Mouse (Mus musculus) forebrain, embryonic 14.5 days (tissue): ENCODE data around the gene Pls1. TPM values are rescaled to one million over a fixed set of nuclear protein-coding genes. Genes with fewer than 3 reads are reported as not detected.

Source experiments
- ATAC-seq: fragments of 200-750 bp; cut with Nextera tagmentation; 2 replicates; pipeline ENCODE4 v1.8.0; 2017; ENCODE audit warnings: mild to moderate bottlenecking, moderate library complexity
- DNase-seq: peaks from one replicate; pipeline ENCODE4 v3.0.0-alpha.2; 2015; ENCODE audit warnings: low spot score
- H3K27ac ChIP-seq: fragments of 300-500 bp; sonication (generic); 2 replicates; pipeline ENCODE4 v1.5.1; 2014; ENCODE audit warnings: low read depth, mild to moderate bottlenecking, control low read depth, low read length, moderate library complexity
- H3K27me3 ChIP-seq: fragments of 300-500 bp; sonication (generic); replicated peaks from 2 replicates; pipeline ENCODE4 v1.6.1; 2014; ENCODE audit warnings: low read length, control low read depth, mixed read lengths; ENCODE audit not compliant: control insufficient read depth, insufficient read depth
- H3K36me3 ChIP-seq: fragments of 300-500 bp; sonication (generic); 2 replicates; pipeline ENCODE4 v1.6.1; 2014; ENCODE audit warnings: low read length, control low read depth; ENCODE audit not compliant: control insufficient read depth, insufficient read depth
- H3K4me1 ChIP-seq: fragments of 300-500 bp; sonication (generic); 2 replicates; pipeline ENCODE4 v1.6.1; 2014; ENCODE audit warnings: antibody characterized with exemption, low read length, control low read depth; ENCODE audit not compliant: control insufficient read depth, insufficient read depth
- H3K4me2 ChIP-seq: fragments of 300-500 bp; sonication (generic); 2 replicates; pipeline ENCODE4 v1.6.1; 2014; ENCODE audit warnings: mild to moderate bottlenecking, control low read depth, low read length
- H3K4me3 ChIP-seq: fragments of 300-500 bp; sonication (generic); 2 replicates; pipeline ENCODE4 v1.5.1; 2014; ENCODE audit warnings: low read depth, low read length, control low read depth
- H3K9ac ChIP-seq: fragments of 300-500 bp; sonication (generic); 2 replicates; pipeline ENCODE4 v1.6.1; 2014; ENCODE audit warnings: mild to moderate bottlenecking, low read length, control low read depth, moderate library complexity
- H3K9me3 ChIP-seq: fragments of 300-500 bp; sonication (generic); replicated peaks from 2 replicates; pipeline ENCODE4 v1.6.1; 2016; ENCODE audit warnings: low read length, control low read depth, mixed read lengths; ENCODE audit not compliant: control insufficient read depth
- WGBS: fragments of 180-500 bp; shearing (Covaris S2); extraction: QIAGEN DNeasy Blood & Tissue Kit; methylation state at CpG from one replicate; pipeline ENCODE4 v1.1.7; 2014; 5-methylcytosine and 5-hydroxymethylcytosine counted together
- polyA plus RNA-seq: library from polyadenylated mRNA; unstranded; fragments of >200 nt; fragmentation: Nextera tagmentation; extraction: Ambion mirVana; gene quantifications from 2 replicates; pipeline ENCODE4 v1.2.1, GENCODE M21; 2014

Gene Pls1
- polyA plus RNA-seq, 1 experiment from 2014 or later, result 3.5 TPM

- H3K9ac ChIP-seq, result no peak overlapping the region
- H3K27me3 ChIP-seq, result no peaks in the 10 kb centered on the region
- WGBS, result 91% methylated on average over 5 of the region's 5 CpGs
- no peak overlapping the region for H3K4me2 ChIP-seq
- no peak for DNase-seq
- H3K27ac ChIP-seq, result no peak overlapping the region
- no peaks in the 10 kb centered on the region for H3K9me3 ChIP-seq
- no peak for ATAC-seq
- no peak overlapping the region for H3K4me3 ChIP-seq
- H3K4me1 ChIP-seq, result no peaks in the 10 kb centered on the region
- no peaks in the 10 kb centered on the region for H3K36me3 ChIP-seq
Measured at GRCm38 (mm10) chr9:95705371-95705770, 139.7 kb downstream of the Pls1 start.

DNA sequence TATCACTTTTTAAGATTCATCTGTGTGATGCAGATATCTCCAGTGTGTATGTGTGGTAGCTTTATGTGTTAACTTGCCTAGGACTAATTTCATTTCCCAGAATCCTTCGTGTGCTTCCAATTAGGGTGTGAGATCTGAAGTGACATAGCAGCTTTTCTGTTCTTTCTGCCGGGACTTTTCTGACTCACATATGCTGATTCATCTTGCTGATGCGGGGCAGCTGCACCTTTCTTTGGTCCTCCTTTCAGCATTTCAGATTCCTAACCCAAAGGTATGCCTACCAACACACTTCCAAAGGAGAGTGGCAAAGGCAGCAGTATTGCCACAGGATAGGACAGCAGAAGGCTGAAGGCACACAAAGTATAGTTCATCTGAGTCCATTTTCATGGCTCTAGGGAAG lies 141.0 kb downstream of the Pls1 start:
- Histone ChIP-seq H3K27me3 (no peaks in the 10 kb centered on the region), H3K9me3 (no peaks in the 10 kb centered on the region), H3K4me3 (no peak overlapping the region), H3K4me1 (no peaks in the 10 kb centered on the region), H3K36me3 (no peaks in the 10 kb centered on the region), H3K4me2 (no peak overlapping the region), H3K27ac (no peak overlapping the region), H3K9ac (no peak overlapping the region)
- WGBS, result 90% methylated on average over 3 of the region's 3 CpGs
- no peak for DNase-seq
- no peak for ATAC-seq

Other genes with a start within 250 kb of the Pls1 start
- gene Pcolce2, start 207.7 kb downstream of the Pls1 start, polyA plus RNA-seq, result 1.7 and 2.4 TPM in 2 replicates
- gene Trpc1, start 94.9 kb downstream of the Pls1 start, polyA plus RNA-seq, result 4.5 and 4.6 TPM in 2 replicates
- gene Atr, start 12.3 kb upstream of the Pls1 start, polyA plus RNA-seq, result 9.9 and 12.8 TPM in 2 replicates
- 11.1 and 20.2 TPM in 2 replicates for gene Xrn1, start 109.4 kb upstream of the Pls1 start, polyA plus RNA-seq